Mouse (Mus musculus): ENCODE measurements around the gene Pfn4.

GRCm38 (mm10) chr12:4731629-4732028, 37.2 kb upstream of the Pfn4 start:
- TF ChIP-seq CTCF (IDR thresholded peaks at IDR 0.05; ENCODE audit: extremely low read depth, insufficient read depth, low read length) (no peak), POLR2A (IDR thresholded peaks at IDR 0.05; ENCODE audit: extremely low read depth, insufficient read depth, low read length) (no peak)
